Mouse (Mus musculus) kidney, postnatal 25 days (tissue): ENCODE measurements at regions not wholly inside any gene's neighbourhood (a gene's known extent, or its start where the extent isn't known, plus 50 kb on each side); places are given as distances from the start of the nearest gene placed in this dataset.

Experiments
- DNase-seq, 2 experiments: peaks; one replicate each; pipeline ENCODE4 v3.0.0; 2021; ENCODE audit warnings: mixed read lengths in 2 of 2

DNA sequence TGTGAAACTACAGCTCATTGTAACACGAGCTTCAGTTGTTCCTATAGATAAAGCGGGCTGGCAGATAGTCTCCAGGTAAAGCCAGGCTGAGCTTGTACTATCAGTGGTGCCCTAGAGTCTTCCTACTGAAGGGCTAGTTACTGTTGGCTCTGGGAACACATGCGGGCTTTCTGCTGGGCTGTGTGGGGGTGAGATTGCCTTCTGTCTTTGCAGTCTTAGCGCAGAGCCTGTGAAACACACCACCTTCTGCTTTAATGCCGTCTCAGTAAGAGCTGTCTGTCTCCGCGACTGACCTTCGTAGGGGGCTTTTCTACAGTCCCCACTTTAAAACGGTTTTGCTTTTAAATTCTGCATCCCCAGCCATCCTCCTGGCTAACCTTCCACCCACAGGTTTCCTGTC is 76.7 kb downstream of the Trim29 start:
- no peak for DNase-seq

GRCm38 (mm10) chr9:43389491-43390083 is 78.9 kb downstream of the Trim29 start:
- DNase-seq, result no peak

GRCm38 (mm10) chr9:43392467-43393064 is 81.9 kb downstream of the Trim29 start:
- DNase-seq, result no peak

DNA sequence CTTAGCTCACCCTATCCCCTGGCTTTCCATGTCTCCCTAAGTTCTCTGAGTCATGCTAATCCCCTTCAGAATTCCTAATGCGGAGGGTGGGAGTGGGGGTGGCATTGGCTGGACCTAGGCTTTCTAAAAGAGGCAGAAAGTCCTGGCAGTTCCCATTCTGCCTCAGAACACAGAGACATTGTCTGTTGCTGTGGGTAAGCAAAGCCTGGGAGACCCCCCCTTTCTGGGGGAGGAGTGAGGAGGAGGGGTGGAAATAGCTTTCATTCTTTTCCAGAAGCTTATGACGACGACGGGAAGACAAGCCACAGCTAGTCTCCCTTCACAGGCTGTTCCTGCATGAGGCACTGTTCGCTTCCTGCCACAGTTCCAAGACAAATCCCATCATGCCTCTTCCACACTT is 83.6 kb downstream of the Trim29 start:
- no peak for DNase-seq

- peak in 1 of 2 experiments; percentile 15 for DNase-seq
Measured at GRCm38 (mm10) chr9:43395209-43395608, 84.6 kb downstream of the Trim29 start.

DNA sequence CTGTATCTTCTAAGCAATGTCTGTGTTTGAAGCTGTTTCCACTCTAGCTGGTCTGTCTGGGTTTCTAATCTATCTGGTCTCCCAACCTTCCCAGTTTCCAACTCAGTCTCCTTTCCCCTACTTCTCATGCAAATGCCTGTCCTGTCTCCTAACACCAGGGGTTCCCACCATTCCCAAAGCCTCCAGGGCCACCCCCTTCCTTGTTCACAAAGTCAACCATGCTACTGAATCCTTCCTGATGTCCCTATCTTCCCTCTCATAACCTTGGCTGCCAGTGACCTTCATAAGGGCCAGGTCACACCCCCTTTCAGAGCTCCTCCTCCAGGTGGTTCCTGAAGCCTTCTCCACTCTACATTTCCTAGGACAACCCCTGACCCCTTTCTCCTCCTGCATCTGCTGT is 85.9 kb downstream of the Trim29 start:
- no peak for DNase-seq

DNA sequence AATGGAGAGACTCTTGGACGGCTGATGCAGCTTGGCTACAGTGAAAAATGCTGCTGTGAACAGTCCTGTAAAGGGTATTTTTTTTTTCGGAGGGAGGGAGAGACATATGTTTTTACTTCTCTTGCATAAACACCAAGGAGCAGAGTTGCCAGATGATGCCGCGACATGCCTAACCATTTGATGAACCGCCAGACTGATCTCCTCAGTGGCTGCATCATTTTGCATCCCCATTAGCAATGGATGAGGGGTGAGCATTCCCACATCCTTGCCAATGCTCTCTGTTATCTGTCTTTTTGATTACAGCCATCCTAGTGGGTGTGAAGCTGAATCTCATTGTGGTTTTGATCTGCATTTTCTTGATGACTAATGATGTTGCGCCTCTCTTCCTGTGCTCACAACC is 97.8 kb downstream of the Trim29 start:
- DNase-seq, result no peak

DNA sequence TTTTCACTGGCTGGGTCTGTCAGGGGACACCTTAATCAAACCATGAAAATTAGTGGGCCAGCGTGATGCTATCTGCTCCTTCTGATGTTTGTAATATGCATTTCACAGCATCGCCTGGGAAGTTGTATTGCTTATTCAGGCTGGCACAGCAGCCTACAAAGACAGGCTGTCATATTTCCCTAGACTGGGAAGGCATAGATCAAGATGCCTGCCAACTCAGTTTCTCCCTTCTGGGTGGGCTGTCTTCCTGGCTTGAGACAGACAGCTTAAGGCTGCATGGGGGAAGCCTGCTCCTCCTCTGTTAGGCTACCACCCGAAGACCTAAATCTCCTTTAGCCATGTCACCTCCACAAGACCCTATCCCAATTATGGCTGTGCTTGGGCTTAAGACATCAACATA is 101.8 kb downstream of the Trim29 start:
- no peak for DNase-seq

DNA sequence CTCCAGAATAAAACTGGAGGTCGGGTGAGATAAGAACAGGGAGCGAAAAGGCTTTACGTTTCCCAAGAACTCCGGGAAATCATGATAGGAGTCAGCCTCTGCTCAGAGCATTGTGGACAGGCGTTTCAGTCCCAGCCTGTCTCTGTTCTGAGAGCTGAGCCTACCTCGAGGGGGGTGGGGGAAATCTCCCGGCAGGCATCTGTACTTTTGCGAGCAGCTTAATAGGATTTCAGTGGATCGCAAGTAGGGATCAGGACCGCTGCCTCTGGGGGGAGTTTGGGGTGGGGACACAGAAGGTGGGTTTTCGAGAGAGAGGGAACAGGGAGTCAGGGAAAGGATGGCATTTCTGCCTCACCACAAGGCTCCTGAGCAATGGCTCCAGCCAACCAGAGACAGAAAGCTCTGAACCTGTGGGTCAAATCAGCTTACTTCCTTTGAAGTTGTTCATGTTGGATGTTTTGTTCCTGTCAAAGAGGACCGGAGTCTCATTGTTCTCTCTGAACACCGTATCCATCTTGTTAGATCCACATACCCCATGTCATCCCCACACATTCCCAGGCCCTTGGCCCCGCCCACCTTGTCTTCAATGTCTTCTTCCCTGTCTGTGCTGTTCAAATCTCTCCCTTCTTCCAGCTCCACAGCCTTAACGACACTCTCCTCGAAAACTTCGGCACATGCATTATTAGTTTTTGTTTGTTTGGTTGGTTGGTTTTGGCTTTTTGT is 109.5 kb downstream of the Trim29 start:
- no peak for DNase-seq

DNA sequence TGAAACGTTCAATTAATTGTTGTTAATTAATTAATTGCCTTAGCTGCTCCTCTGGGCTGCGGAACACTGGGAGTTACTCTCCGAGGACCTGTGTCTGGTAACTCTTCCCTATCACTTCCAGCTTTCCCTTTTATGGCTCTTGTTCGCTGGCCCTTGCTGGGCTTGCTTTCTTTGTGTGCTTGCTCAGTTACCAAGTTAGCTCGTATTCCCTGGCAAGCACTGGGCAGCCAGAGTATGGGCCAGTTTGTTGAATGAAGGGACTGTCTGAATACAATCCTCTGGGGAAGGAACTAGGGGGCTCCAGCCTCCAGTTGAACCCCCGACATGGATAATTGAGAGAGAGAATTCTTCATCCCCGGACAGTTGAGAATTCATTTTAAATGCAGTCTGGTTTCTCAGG is 116.4 kb downstream of the Trim29 start:
- DNase-seq, result no peak

GRCm38 (mm10) chr9:43433953-43434352 is 123.3 kb downstream of the Trim29 start:
- DNase-seq, result peak in 1 of 2 experiments; percentile 31

DNA sequence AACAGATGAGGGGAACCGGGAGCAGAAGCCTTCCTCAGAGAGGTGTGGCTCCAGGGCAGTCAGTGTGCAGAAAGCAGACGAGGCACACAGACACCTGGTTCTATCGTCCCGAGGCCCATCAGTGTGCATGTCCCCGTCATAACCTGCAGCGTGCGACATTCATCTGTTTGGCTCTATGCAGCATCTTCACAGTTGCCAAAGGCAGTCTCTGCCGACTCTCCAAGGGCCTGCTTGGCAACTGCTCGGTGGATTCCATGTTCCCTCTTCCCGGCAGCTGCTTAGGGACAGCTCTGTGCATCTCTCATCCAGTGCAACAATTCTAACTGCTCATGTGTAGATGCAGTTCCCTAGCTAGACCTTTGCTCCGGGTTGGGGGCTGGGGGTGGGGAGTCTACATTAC is 127.8 kb downstream of the Trim29 start:
- peak in 1 of 2 experiments; percentile 28 for DNase-seq

DNA sequence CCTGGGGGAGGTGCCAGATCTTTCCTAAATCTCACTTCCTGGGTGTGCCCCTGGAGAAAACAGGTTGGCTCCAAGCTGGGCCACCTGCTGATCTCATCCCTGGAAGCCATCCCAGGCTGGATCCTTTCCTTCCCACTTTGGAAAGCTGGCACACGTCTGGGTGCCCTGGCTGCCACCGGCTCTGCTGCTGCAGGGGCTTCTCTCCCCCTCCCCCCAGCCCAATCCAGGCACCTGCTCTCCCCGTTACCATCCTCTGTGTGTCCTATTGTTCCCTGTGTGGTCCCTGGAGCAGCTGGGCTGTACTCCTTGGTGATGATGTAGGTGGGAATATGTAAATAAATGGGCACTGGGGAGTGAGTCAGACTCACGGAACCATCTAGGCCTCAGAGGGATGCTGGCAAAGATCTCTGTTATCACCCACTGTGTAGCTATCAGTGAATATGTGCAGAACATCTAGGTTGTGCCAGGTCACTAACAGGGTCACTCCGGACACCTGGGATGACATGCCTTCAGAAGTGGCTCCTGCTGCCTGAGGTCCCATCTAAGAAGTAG is 130.4 kb downstream of the Trim29 start:
- DNase-seq, result peak in 1 of 2 experiments; percentile 21

- no peak for DNase-seq
Measured at GRCm38 (mm10) chr9:43445491-43445890, 134.8 kb downstream of the Trim29 start.

- DNase-seq, result peak; percentile 61 to 82
Measured at GRCm38 (mm10) chr9:43447372-43447771, 136.7 kb downstream of the Trim29 start.

DNA sequence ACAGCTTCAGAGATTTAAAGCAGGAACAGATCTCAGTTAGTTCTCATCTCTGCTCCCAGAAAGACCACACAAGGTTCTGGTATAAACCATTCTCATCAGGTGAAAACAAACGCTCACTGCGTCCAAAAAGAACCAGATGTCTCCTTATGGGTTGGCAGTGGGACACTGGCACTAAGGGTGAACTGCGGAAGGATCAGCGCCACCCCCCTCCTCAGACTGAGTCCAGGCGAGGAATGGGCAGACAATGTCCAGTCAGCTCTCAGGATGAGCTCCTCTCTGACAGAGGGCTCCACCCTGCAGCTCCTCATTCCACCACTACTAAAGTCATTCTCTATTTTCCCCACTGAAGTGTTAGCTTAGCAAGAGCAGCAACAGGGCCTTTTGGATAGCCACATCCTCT is 138.3 kb downstream of the Trim29 start:
- no peak for DNase-seq

DNA sequence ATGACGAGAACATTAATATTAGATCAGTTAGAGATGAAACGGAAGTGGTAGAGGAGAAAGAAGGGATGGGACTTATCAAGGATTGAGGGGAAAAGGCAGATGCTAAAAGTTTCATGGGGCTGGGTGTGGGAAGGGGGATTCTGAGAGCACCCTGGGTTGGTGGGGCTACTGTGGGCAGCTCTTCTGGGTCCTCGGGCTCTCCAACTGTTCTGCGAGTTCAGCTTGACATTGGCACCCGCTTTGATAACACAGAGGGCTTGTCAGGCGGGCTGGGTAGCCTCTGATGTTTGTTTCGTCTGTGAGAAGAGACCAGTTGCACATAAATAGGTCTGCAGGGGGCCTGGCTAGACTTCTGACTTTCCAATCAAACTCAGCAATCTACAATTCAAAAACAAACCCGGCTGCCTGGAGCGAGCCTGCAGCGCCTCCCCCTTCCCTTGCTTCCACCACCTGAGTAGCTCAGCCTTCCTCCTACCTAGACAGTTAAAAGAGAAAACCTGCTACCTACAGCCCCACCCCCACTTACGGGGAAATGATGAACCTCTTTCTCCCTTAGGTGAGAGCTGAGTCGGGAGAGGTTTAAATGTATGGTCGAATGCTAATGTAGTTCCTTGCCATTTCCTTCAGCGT is 143.4 kb downstream of the Trim29 start:
- DNase-seq, result peak; percentile 34 to 61

- peak in 1 of 2 experiments; percentile 50 for DNase-seq
Measured at GRCm38 (mm10) chr9:43457736-43458135, 147.1 kb downstream of the Trim29 start.

GRCm38 (mm10) chr9:43461131-43461530 is 150.5 kb downstream of the Trim29 start:
- peak; percentile 61 to 75 for DNase-seq

DNA sequence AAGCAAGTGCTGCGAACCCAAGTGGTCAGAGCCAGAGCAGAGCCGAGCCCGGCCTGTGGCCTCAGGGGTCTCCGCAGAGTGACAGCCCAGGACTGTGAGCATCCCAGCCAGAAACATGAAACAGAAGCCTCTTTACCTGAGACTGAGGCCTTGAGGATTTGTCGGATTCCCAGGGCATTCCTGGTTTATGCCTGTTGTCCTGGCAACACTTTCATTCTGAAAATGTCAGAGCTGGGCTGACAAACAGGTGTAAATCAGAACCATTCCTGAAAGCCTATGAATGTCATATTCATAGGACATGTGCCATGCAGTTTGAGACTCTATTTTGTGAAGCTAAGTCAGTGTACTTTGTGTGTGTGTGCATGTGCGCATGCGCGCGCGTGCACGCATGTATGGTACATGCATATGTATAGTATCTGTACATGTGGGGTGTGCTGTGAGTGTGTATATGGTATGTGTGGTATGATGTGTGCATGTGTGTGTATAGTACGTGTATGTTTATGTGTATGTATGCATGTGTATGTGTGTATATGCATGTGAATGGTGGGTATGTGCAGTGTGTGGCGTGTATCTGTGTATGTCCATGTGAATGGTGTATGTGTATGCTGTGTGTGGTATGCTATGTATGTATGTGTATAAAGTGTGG is 152.9 kb downstream of the Trim29 start:
- DNase-seq, result no peak

DNA sequence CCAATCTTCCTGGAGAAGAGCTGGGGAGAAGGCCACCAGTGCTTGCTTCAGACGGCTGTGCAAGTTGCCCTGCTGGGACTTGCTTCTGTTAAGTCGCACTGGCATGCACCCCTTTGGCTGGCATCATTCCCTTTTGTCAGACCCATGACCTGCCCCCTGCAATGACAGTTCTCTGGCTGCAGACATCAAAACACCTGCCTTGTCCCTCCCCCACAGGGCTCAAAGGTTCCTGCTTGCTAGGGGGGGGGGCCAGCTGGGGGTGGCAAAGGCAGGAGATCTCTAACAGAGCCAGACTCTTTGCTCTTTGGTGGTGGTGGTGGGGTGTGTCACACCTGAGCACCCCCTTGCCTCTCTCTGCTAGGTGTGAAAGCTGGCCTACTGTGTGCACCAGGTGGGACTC is 154.5 kb downstream of the Trim29 start:
- peak; percentile 80 to 92 for DNase-seq

- DNase-seq, result peak; percentile 41 to 66
Measured at GRCm38 (mm10) chr9:43465731-43466330, 155.2 kb downstream of the Trim29 start.
